ENCODE assay signal across 8 mouse cellular contexts in the genomic region with DNA sequence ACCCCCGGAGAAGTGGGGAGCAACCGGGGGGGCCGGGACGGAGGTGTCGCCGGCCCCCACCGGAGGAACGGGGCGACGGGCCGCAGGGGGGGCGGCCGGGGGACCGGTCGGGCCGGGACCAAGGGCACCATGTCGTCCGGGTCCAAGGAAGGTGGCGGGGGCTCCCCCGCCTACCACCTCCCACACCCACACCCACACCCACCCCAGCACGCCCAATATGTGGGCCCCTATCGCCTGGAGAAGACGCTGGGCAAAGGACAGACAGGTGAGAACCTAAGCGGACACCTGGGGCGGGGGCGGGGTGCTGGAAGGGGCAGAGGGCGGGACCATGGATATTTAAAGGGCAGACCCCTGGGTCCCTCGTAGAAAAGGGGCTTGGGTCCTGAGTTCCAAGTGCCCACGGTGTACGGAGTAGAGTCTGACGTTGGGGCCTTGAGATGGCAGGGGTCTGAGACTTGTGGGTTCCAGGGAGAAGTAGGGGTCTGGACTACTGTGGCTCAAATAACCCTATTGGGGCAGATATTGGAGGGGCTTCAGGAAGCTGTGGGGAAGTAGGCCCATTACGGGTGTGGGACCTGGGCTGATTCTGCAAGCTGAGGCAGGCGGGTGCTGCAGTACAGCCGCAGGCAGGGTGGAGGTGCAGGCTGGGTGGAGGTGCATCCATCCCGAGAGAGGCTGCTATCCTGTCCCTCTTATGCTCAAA. TPM values are rescaled to one million over a fixed set of nuclear protein-coding genes. Genes with fewer than 3 reads are reported as not detected.
DNase-seq lines count a peak whose midpoint lies in the region; ATAC-seq and TF ChIP-seq lines count a peak whose summit lies in the region.

No protein-coding gene starts in this region.

- ATAC-seq in heart, embryonic 11.5 days (replicated peaks; ENCODE audit: insufficient number of reproducible peaks, low FRiP score, low TSS enrichment): peak; percentile 39
- ATAC-seq in embryonic facial prominence, embryonic 15.5 days (ENCODE audit: insufficient number of reproducible peaks, low FRiP score, low TSS enrichment, low read depth): peak; percentile 59; the same call in 1 of the 2 replicates
- ATAC-seq in neural tube, embryonic 15.5 days (ENCODE audit: low FRiP score): peak; percentile 74

- H3K27ac ChIP-seq in heart, embryonic 11.5 days (ENCODE audit: low read depth, low read length): peak overlapping the region; percentile 71; the same call in 1 of the 2 replicates
- peak overlapping the region; percentile 90 for H3K27ac ChIP-seq in embryonic facial prominence, embryonic 15.5 days (replicated peaks)
- peak overlapping the region; percentile 89 for H3K27ac ChIP-seq in neural tube, embryonic 15.5 days (replicated peaks)
- H3K27ac ChIP-seq in thymus, adult 2 months (ENCODE audit: control insufficient read depth, insufficient read depth, low read length): no peak overlapping the region

- no peak for DNase-seq in heart, adult 8-10 months (ENCODE audit: low spot score)
- peak; percentile 20 for DNase-seq in Muller cell, postnatal 12 days (ENCODE audit: inconsistent ontology term)
- DNase-seq in left cerebral cortex, postnatal 4 days: peak; percentile 30
- DNase-seq in thymus, adult 2 months: no peak
- no peak for DNase-seq in adrenal gland, adult 18-20 months (ENCODE audit: low spot score in 2 of 2)

- H3K4me1 ChIP-seq in heart, embryonic 11.5 days (ENCODE audit: control insufficient read depth, insufficient read depth, low read length): peaks cover 7% of the 10 kb centered on the region
- peaks cover 14% of the 10 kb centered on the region for H3K4me1 ChIP-seq in embryonic facial prominence, embryonic 15.5 days
- peaks cover 24% of the 10 kb centered on the region for H3K4me1 ChIP-seq in neural tube, embryonic 15.5 days
- H3K4me1 ChIP-seq in thymus, adult 2 months (replicated peaks; ENCODE audit: control insufficient read depth, insufficient read depth, low read length): peaks cover 4% of the 10 kb centered on the region

- peak overlapping the region; percentile 88 for H3K9ac ChIP-seq in heart, embryonic 11.5 days (ENCODE audit: low read depth, low read length)
- H3K9ac ChIP-seq in embryonic facial prominence, embryonic 15.5 days: peak overlapping the region; percentile 97
- peak overlapping the region; percentile 100 for H3K9ac ChIP-seq in neural tube, embryonic 15.5 days (replicated peaks)

- peak overlapping the region; percentile 79 for H3K4me3 ChIP-seq in heart, embryonic 11.5 days (ENCODE audit: low read depth, low read length)
- peak overlapping the region; percentile 77 for H3K4me3 ChIP-seq in embryonic facial prominence, embryonic 15.5 days (replicated peaks)
- peak overlapping the region; percentile 80 for H3K4me3 ChIP-seq in neural tube, embryonic 15.5 days (replicated peaks)
- H3K4me3 ChIP-seq in thymus, adult 2 months (ENCODE audit: control insufficient read depth, insufficient read depth, low read length): no peak overlapping the region

- 9% methylated on average over 16 of the region's 35 CpGs for WGBS in heart, embryonic 11.5 days (ENCODE audit: insufficient replicate concordance)
- WGBS in embryonic facial prominence, embryonic 15.5 days: 4% methylated on average over 20 of the region's 35 CpGs
- 6% methylated on average over 15 of the region's 35 CpGs for WGBS in neural tube, embryonic 15.5 days
- 51% methylated on average over 22 of the region's 35 CpGs for WGBS in thymus, adult 2 months

- TF ChIP-seq CTCF in thymus, adult 2 months (IDR thresholded peaks at IDR 0.05; ENCODE audit: borderline replicate concordance, control insufficient read depth, extremely low read depth, insufficient read depth, low read length, poor library complexity): no peak

- intact Hi-C loops in left cerebral cortex, postnatal 4 days (cut with DNase I): no loop called here

- no peak for TF ChIP-seq POLR2A in thymus, adult 2 months (IDR thresholded peaks at IDR 0.05; ENCODE audit: control insufficient read depth, extremely low read depth, insufficient read depth, low read length, poor library complexity)

- H3K36me3 ChIP-seq in heart, embryonic 11.5 days (ENCODE audit: control insufficient read depth, insufficient read depth, low read length): 0 out of 2 replicates have a peak, but pooled peaks cover 2% of the 10 kb centered on the region
- peaks cover 34% of the 10 kb centered on the region for H3K36me3 ChIP-seq in embryonic facial prominence, embryonic 15.5 days
- H3K36me3 ChIP-seq in neural tube, embryonic 15.5 days: peaks cover 32% of the 10 kb centered on the region
- no peaks in the 10 kb centered on the region for H3K36me3 ChIP-seq in thymus, adult 2 months (ENCODE audit: control insufficient read depth, insufficient read depth, low read length)

- peak overlapping the region; percentile 85 for H3K4me2 ChIP-seq in heart, embryonic 11.5 days
- peak overlapping the region; percentile 88 for H3K4me2 ChIP-seq in embryonic facial prominence, embryonic 15.5 days (replicated peaks)
- H3K4me2 ChIP-seq in neural tube, embryonic 15.5 days: peak overlapping the region; percentile 81

- no peaks in the 10 kb centered on the region for H3K9me3 ChIP-seq in heart, embryonic 11.5 days (replicated peaks; ENCODE audit: control insufficient read depth, low read length)
- H3K9me3 ChIP-seq in embryonic facial prominence, embryonic 15.5 days (replicated peaks): no peaks in the 10 kb centered on the region
- no peaks in the 10 kb centered on the region for H3K9me3 ChIP-seq in neural tube, embryonic 15.5 days (replicated peaks)

- H3K27me3 ChIP-seq in heart, embryonic 11.5 days (ENCODE audit: control insufficient read depth, insufficient read depth, low read length): no peaks in the 10 kb centered on the region
- H3K27me3 ChIP-seq in embryonic facial prominence, embryonic 15.5 days: no peaks in the 10 kb centered on the region
- H3K27me3 ChIP-seq in neural tube, embryonic 15.5 days (replicated peaks): no peaks in the 10 kb centered on the region
- H3K27me3 ChIP-seq in thymus, adult 2 months (ENCODE audit: control insufficient read depth, insufficient read depth, low read length): no peaks in the 10 kb centered on the region

RNA-seq across cellular contexts. Expression of a gene that starts 0.7 kb away (rescaled TPM):
- polyA plus RNA-seq in heart, embryonic 11.5 days (2014; fragmentation: Nextera tagmentation; extraction: Ambion mirVana): 1.7 TPM in 2 replicates
- total RNA-seq in heart, adult 8-10 months (2022): 1 to 10 TPM in 2 of 4 experiments, under 1 TPM in 2; 0.57 to 1.2 (median 0.98) TPM
- 1.5 and 2.1 TPM in 2 replicates for polyA plus RNA-seq in embryonic facial prominence, embryonic 15.5 days (2015; fragmentation: Nextera tagmentation; extraction: Ambion mirVana)
- total RNA-seq in left cerebral cortex, postnatal 4 days (2021): 100 to 1,000 TPM; 258 to 262 TPM
- 6.5 and 6.8 TPM in 2 replicates for polyA plus RNA-seq in neural tube, embryonic 15.5 days (2015; fragmentation: Nextera tagmentation; extraction: Ambion mirVana)
- polyA plus RNA-seq in thymus, adult 2 months (2012; rRNA removed): 0.71 and 0.84 TPM in 2 replicates
- total RNA-seq in adrenal gland, adult 18-20 months (2021): 1 to 10 TPM; 4.0 to 5.3 TPM

RNA-seq across cellular contexts. Expression of a gene that starts 6.2 kb away (rescaled TPM):
- 81.5 and 83.7 TPM in 2 replicates for polyA plus RNA-seq in heart, embryonic 11.5 days (2014; fragmentation: Nextera tagmentation; extraction: Ambion mirVana)
- total RNA-seq in heart, adult 8-10 months (2022): 10 to 100 TPM; 28.4 to 36.3 (median 33.5) TPM
- polyA plus RNA-seq in embryonic facial prominence, embryonic 15.5 days (2015; fragmentation: Nextera tagmentation; extraction: Ambion mirVana): 80.6 and 87.7 TPM in 2 replicates
- 100 to 1,000 TPM in 1 of 2 experiments, 10 to 100 TPM in 1; 99.7 to 111 TPM for total RNA-seq in left cerebral cortex, postnatal 4 days (2021)
- 156 and 173 TPM in 2 replicates for polyA plus RNA-seq in neural tube, embryonic 15.5 days (2015; fragmentation: Nextera tagmentation; extraction: Ambion mirVana)
- 53.0 and 55.4 TPM in 2 replicates for polyA plus RNA-seq in thymus, adult 2 months (2012; rRNA removed)
- 10 to 100 TPM; 47.8 TPM for total RNA-seq in adrenal gland, adult 18-20 months (2021)

RNA-seq across cellular contexts. Expression of a gene that starts 32.3 kb away (rescaled TPM):
- 3.2 and 7.0 TPM in 2 replicates for polyA plus RNA-seq in heart, embryonic 11.5 days (2014; fragmentation: Nextera tagmentation; extraction: Ambion mirVana)
- total RNA-seq in heart, adult 8-10 months (2022): 10 to 100 TPM; 70.5 to 77.7 (median 75.8) TPM
- polyA plus RNA-seq in embryonic facial prominence, embryonic 15.5 days (2015; fragmentation: Nextera tagmentation; extraction: Ambion mirVana): 9.8 and 10.3 TPM in 2 replicates
- 10 to 100 TPM; 87.9 to 89.1 TPM for total RNA-seq in left cerebral cortex, postnatal 4 days (2021)
- polyA plus RNA-seq in neural tube, embryonic 15.5 days (2015; fragmentation: Nextera tagmentation; extraction: Ambion mirVana): 8.3 and 8.9 TPM in 2 replicates
- 419 and 475 TPM in 2 replicates for polyA plus RNA-seq in thymus, adult 2 months (2012; rRNA removed)
- total RNA-seq in adrenal gland, adult 18-20 months (2021): 10 to 100 TPM; 79.2 to 98.8 TPM

RNA-seq across cellular contexts. Expression of a gene that starts 33.9 kb away (rescaled TPM):
- polyA plus RNA-seq in heart, embryonic 11.5 days (2014; fragmentation: Nextera tagmentation; extraction: Ambion mirVana): not detected in 2 replicates
- under 1 TPM in 3 of 4 experiments, not detected in 1; 0.12 to 0.24 (median 0.17) TPM for total RNA-seq in heart, adult 8-10 months (2022)
- 0.13 and 0.20 TPM in 2 replicates for polyA plus RNA-seq in embryonic facial prominence, embryonic 15.5 days (2015; fragmentation: Nextera tagmentation; extraction: Ambion mirVana)
- not detected for total RNA-seq in left cerebral cortex, postnatal 4 days (2021)
- 0.13 and 0.14 TPM in 2 replicates for polyA plus RNA-seq in neural tube, embryonic 15.5 days (2015; fragmentation: Nextera tagmentation; extraction: Ambion mirVana)
- 2.2 and 3.7 TPM in 2 replicates for polyA plus RNA-seq in thymus, adult 2 months (2012; rRNA removed)
- total RNA-seq in adrenal gland, adult 18-20 months (2021): under 1 TPM; 0.36 to 0.38 TPM

RNA-seq across cellular contexts. Expression of a gene that starts 48.8 kb away (rescaled TPM):
- 58.6 and 63.5 TPM in 2 replicates for polyA plus RNA-seq in heart, embryonic 11.5 days (2014; fragmentation: Nextera tagmentation; extraction: Ambion mirVana)
- 10 to 100 TPM in 2 of 4 experiments, 1 to 10 TPM in 2; 7.5 to 10.8 (median 9.7) TPM for total RNA-seq in heart, adult 8-10 months (2022)
- 57.9 and 58.2 TPM in 2 replicates for polyA plus RNA-seq in embryonic facial prominence, embryonic 15.5 days (2015; fragmentation: Nextera tagmentation; extraction: Ambion mirVana)
- total RNA-seq in left cerebral cortex, postnatal 4 days (2021): 10 to 100 TPM; 53.2 to 58.9 TPM
- polyA plus RNA-seq in neural tube, embryonic 15.5 days (2015; fragmentation: Nextera tagmentation; extraction: Ambion mirVana): 56.9 and 58.2 TPM in 2 replicates
- 224 and 250 TPM in 2 replicates for polyA plus RNA-seq in thymus, adult 2 months (2012; rRNA removed)
- 10 to 100 TPM; 34.5 to 35.3 TPM for total RNA-seq in adrenal gland, adult 18-20 months (2021)

Comparison
In these comparisons a context has a peak if more than half of its experiments do, and no peak if none do; other contexts are left out.
1. DNase-seq: peak in Muller cell, postnatal 12 days (single experiment) and left cerebral cortex, postnatal 4 days (single experiment); none in heart, adult 8-10 months (single experiment), thymus, adult 2 months (single experiment) and adrenal gland, adult 18-20 months (0 of 2).
2. RNA of a gene that starts 32.3 kb away (polyA plus RNA-seq): 419 to 475 TPM in thymus, adult 2 months; 9.8 to 10.3 TPM in embryonic facial prominence, embryonic 15.5 days, 8.3 to 8.9 TPM in neural tube, embryonic 15.5 days and 3.2 to 7.0 TPM in heart, embryonic 11.5 days; every median in the first group is over 10 times any median in the second.
3. Peak in every context shown above with its lines, with median percentiles within 50 percentile points of each other: ATAC-seq, H3K4me2 ChIP-seq and H3K9ac ChIP-seq.